In the genomic region with DNA sequence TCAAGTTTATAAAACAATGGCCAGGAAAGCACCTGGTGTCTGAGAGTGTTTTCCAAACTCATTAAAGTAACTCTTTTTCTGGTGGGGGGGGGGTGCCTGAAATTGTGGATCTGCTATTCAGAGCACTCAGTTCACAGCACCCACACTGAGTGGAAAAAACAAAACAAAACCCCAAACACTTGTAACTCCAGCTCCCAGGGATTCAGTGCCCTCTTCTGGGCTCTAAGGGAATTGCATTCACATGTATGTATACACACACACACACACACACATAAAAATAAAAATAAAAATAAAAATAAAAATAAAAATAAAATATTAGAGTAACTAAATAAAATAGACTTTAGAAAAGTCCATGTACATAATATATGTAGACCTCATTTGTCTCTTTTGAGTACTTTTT, we compare ENCODE assay signal across 30 mouse cellular contexts. TPM values are rescaled to one million over a fixed set of nuclear protein-coding genes. Genes with fewer than 3 reads are reported as not detected.
A peak's percentile ranks its signal among the peaks of the same experiment; 100 is the strongest.
DNase-seq lines count a peak whose midpoint lies in the region; ATAC-seq and TF ChIP-seq lines count a peak whose summit lies in the region.
"Had no signal": no experiment of that assay in that cellular context is flagged by ENCODE, and none has a peak within 500 bp of the region (broad histone marks: within the 10 kb centered on the region; RNA-seq: fewer than 3 reads in every experiment).

No protein-coding gene starts in this region.

- ATAC-seq in CD4-positive, CD25-positive, alpha-beta regulatory T cell, adult 4 months = no peak
- ATAC-seq in midbrain, postnatal 0 days (ENCODE audit: low FRiP score) = no peak
- ATAC-seq in midbrain, embryonic 14.5 days (ENCODE audit: low FRiP score, low TSS enrichment) = no peak
- no peak for ATAC-seq in stomach, postnatal 0 days (ENCODE audit: low FRiP score, low TSS enrichment)
- ATAC-seq: forebrain, postnatal 0 days; inflammation-experienced regulatory T-cells, adult 6 months; midbrain, embryonic 15.5 days had no signal

- no peak overlapping the region for H3K4me2 ChIP-seq in midbrain, postnatal 0 days (ENCODE audit: low read depth, low read length, poor library complexity, severe bottlenecking)
- no peak overlapping the region for H3K4me2 ChIP-seq in midbrain, embryonic 14.5 days (ENCODE audit: low read length)
- H3K4me2 ChIP-seq in stomach, postnatal 0 days (replicated peaks; ENCODE audit: low read depth) = no peak overlapping the region
- H3K4me2 ChIP-seq: embryonic facial prominence, embryonic 15.5 days; forebrain, embryonic 12.5 days; heart, embryonic 12.5 days; hindbrain, embryonic 15.5 days; limb, embryonic 15.5 days; midbrain, embryonic 15.5 days had no signal

- H3K4me3 ChIP-seq in layer of hippocampus, adult 2 months = no peak overlapping the region
- no peak overlapping the region for H3K4me3 ChIP-seq in midbrain, postnatal 0 days (ENCODE audit: low read depth, low read length)
- H3K4me3 ChIP-seq in midbrain, embryonic 14.5 days (replicated peaks; ENCODE audit: low read depth, low read length) = no peak overlapping the region
- H3K4me3 ChIP-seq in stomach, postnatal 0 days (ENCODE audit: low read depth, low read length) = no peak overlapping the region
- H3K4me3 ChIP-seq: embryonic facial prominence, embryonic 10.5 days; embryonic facial prominence, embryonic 15.5 days; forebrain, embryonic 12.5 days; heart, embryonic 12.5 days; hindbrain, embryonic 15.5 days; limb, embryonic 10.5 days; limb, embryonic 15.5 days; midbrain, embryonic 15.5 days had no signal

- no peaks in the 10 kb centered on the region; the same call in 1 of the 2 replicates for H3K4me1 ChIP-seq in midbrain, postnatal 0 days (ENCODE audit: insufficient read depth, low read length)
- peaks cover 5% of the 10 kb centered on the region for H3K4me1 ChIP-seq in midbrain, embryonic 14.5 days (ENCODE audit: control insufficient read depth, insufficient read depth, low read length)
- no peaks in the 10 kb centered on the region for H3K4me1 ChIP-seq in stomach, postnatal 0 days (replicated peaks; ENCODE audit: control insufficient read depth, insufficient read depth)
- H3K4me1 ChIP-seq: limb, embryonic 10.5 days had no signal

- peak; percentile 15 for DNase-seq in CD4-positive, CD25-positive, alpha-beta regulatory T cell, adult 2 months (ENCODE audit: low read depth, low spot score)
- DNase-seq in layer of hippocampus, adult 2 months (ENCODE audit: low spot score in 2 of 2) = no peak
- no peak for DNase-seq in layer of hippocampus, postnatal 25 days (ENCODE audit: extremely low spot score in 1 of 2, low spot score in 1 of 2)
- DNase-seq in midbrain, postnatal 0 days (ENCODE audit: low spot score) = no peak
- no peak for DNase-seq in midbrain, embryonic 14.5 days
- no peak for DNase-seq in stomach, postnatal 0 days (ENCODE audit: low spot score)
- DNase-seq in cerebellum, adult 11 months = no peak
- DNase-seq: adrenal gland, postnatal 14 days; cerebellum, adult 2 months; cerebellum, postnatal 25 days; forebrain, postnatal 0 days; gastrocnemius, postnatal 25 days; heart, adult 11 months; heart, postnatal 4 days; kidney, adult 8-10 months; kidney, postnatal 10 days; lung, postnatal 14 days; right cerebral cortex, postnatal 25 days; thymus, adult 18-20 months; thymus, postnatal 25 days had no signal

- H3K27me3 ChIP-seq in midbrain, postnatal 0 days (ENCODE audit: insufficient read depth, low read length) = no peaks in the 10 kb centered on the region
- H3K27me3 ChIP-seq in midbrain, embryonic 14.5 days (ENCODE audit: control insufficient read depth, insufficient read depth, low read length) = no peaks in the 10 kb centered on the region
- no peaks in the 10 kb centered on the region for H3K27me3 ChIP-seq in stomach, postnatal 0 days (ENCODE audit: control insufficient read depth, insufficient read depth, low read length)
- H3K27me3 ChIP-seq: embryonic facial prominence, embryonic 15.5 days; forebrain, embryonic 12.5 days; heart, embryonic 12.5 days; hindbrain, embryonic 15.5 days; limb, embryonic 15.5 days; midbrain, embryonic 15.5 days had no signal

- no peak overlapping the region for H3K27ac ChIP-seq in layer of hippocampus, adult 2 months
- H3K27ac ChIP-seq in midbrain, postnatal 0 days (ENCODE audit: low read depth, low read length) = no peak overlapping the region
- H3K27ac ChIP-seq in midbrain, embryonic 14.5 days (replicated peaks; ENCODE audit: low read depth, low read length) = no peak overlapping the region
- H3K27ac ChIP-seq in stomach, postnatal 0 days (replicated peaks) = no peak overlapping the region
- H3K27ac ChIP-seq: embryonic facial prominence, embryonic 10.5 days; embryonic facial prominence, embryonic 15.5 days; forebrain, embryonic 12.5 days; hindbrain, embryonic 15.5 days; limb, embryonic 10.5 days; limb, embryonic 15.5 days; midbrain, embryonic 15.5 days had no signal

- TF ChIP-seq EP300 in stomach, postnatal 0 days (optimal IDR thresholded peaks at IDR 0.05) = no peak

- no peaks in the 10 kb centered on the region for H3K9me3 ChIP-seq in midbrain, postnatal 0 days (ENCODE audit: low read length)
- H3K9me3 ChIP-seq in midbrain, embryonic 14.5 days (ENCODE audit: control insufficient read depth, low read length) = no peaks in the 10 kb centered on the region
- no peaks in the 10 kb centered on the region for H3K9me3 ChIP-seq in stomach, postnatal 0 days (ENCODE audit: control insufficient read depth, low read length)
- H3K9me3 ChIP-seq: embryonic facial prominence, embryonic 10.5 days; embryonic facial prominence, embryonic 15.5 days; forebrain, embryonic 12.5 days; hindbrain, embryonic 15.5 days; limb, embryonic 10.5 days; limb, embryonic 15.5 days; midbrain, embryonic 15.5 days had no signal

- TF ChIP-seq CTCF in layer of hippocampus, adult 2 months (conservative IDR thresholded peaks at IDR 0.05) = peak; percentile 41
- TF ChIP-seq CTCF in midbrain, postnatal 0 days (IDR thresholded peaks at IDR 0.05) = peak; percentile 22; the same call in 1 of the 2 replicates
- TF ChIP-seq CTCF in stomach, postnatal 0 days (IDR thresholded peaks at IDR 0.05; ENCODE audit: low read depth) = peak; percentile 40

- H3K9ac ChIP-seq in midbrain, postnatal 0 days (replicated peaks; ENCODE audit: low read length, poor library complexity, severe bottlenecking) = no peak overlapping the region
- no peak overlapping the region for H3K9ac ChIP-seq in midbrain, embryonic 14.5 days (replicated peaks; ENCODE audit: low read length)
- no peak overlapping the region for H3K9ac ChIP-seq in stomach, postnatal 0 days (ENCODE audit: low read length)
- H3K9ac ChIP-seq: embryonic facial prominence, embryonic 15.5 days; forebrain, embryonic 12.5 days; forebrain, postnatal 0 days; heart, embryonic 12.5 days; hindbrain, embryonic 15.5 days; limb, embryonic 15.5 days; midbrain, embryonic 15.5 days had no signal

- 0 out of 2 replicates have a peak, but pooled peaks cover 2% of the 10 kb centered on the region for H3K36me3 ChIP-seq in midbrain, postnatal 0 days (ENCODE audit: insufficient read depth, low read length)
- H3K36me3 ChIP-seq in midbrain, embryonic 14.5 days (ENCODE audit: control insufficient read depth, insufficient read depth, low read length) = peaks cover 9% of the 10 kb centered on the region
- H3K36me3 ChIP-seq in stomach, postnatal 0 days (ENCODE audit: control insufficient read depth, insufficient read depth, low read length) = no peaks in the 10 kb centered on the region; the same call in 1 of the 2 replicates
- H3K36me3 ChIP-seq: midbrain, embryonic 15.5 days had no signal

RNA-seq across cellular contexts. Expression of a gene that starts 8.4 kb away (rescaled TPM):
- 10 to 100 TPM; 15.3 to 16.8 TPM for polyA plus RNA-seq in CD4-positive, CD25-positive, alpha-beta regulatory T cell, adult 4 months (2017; shearing (Covaris generic))
- total RNA-seq in layer of hippocampus, adult 2 months (2021) = 10 to 100 TPM; 51.5 to 53.0 TPM
- total RNA-seq in layer of hippocampus, postnatal 25 days (2021) = 10 to 100 TPM; 52.3 to 54.3 TPM
- total RNA-seq in midbrain, postnatal 0 days (2014; rRNA removed) = 75.4 and 99.4 TPM in 2 replicates
- polyA plus RNA-seq in midbrain, postnatal 0 days (2015; fragmentation: Nextera tagmentation; extraction: Ambion mirVana) = 69.0 and 74.6 TPM in 2 replicates
- 55.1 and 79.5 TPM in 2 replicates for polyA plus RNA-seq in midbrain, embryonic 14.5 days (2014; fragmentation: Nextera tagmentation; extraction: Ambion mirVana)
- 141 and 150 TPM in 2 replicates for polyA plus RNA-seq in stomach, postnatal 0 days (2015; fragmentation: Nextera tagmentation; extraction: Ambion mirVana)

RNA-seq across cellular contexts. Expression of a gene that starts 49.2 kb away (rescaled TPM):
- polyA plus RNA-seq in CD4-positive, CD25-positive, alpha-beta regulatory T cell, adult 4 months (2017; shearing (Covaris generic)) = 10 to 100 TPM; 36.0 to 40.7 TPM
- total RNA-seq in layer of hippocampus, adult 2 months (2021) = 100 to 1,000 TPM; 105 to 114 TPM
- total RNA-seq in layer of hippocampus, postnatal 25 days (2021) = 100 to 1,000 TPM in 1 of 2 experiments, 10 to 100 TPM in 1; 96.4 to 101 TPM
- 52.2 and 74.0 TPM in 2 replicates for total RNA-seq in midbrain, postnatal 0 days (2014; rRNA removed)
- polyA plus RNA-seq in midbrain, postnatal 0 days (2015; fragmentation: Nextera tagmentation; extraction: Ambion mirVana) = 33.1 and 34.2 TPM in 2 replicates
- 54.8 and 62.3 TPM in 2 replicates for polyA plus RNA-seq in midbrain, embryonic 14.5 days (2014; fragmentation: Nextera tagmentation; extraction: Ambion mirVana)
- 19.5 and 19.7 TPM in 2 replicates for polyA plus RNA-seq in stomach, postnatal 0 days (2015; fragmentation: Nextera tagmentation; extraction: Ambion mirVana)
